Mouse (Mus musculus) inflammation-experienced regulatory T-cells, adult 6 months (primary cell): ENCODE measurements around the gene Lgals4. TPM values are rescaled to one million over a fixed set of nuclear protein-coding genes. Genes with fewer than 3 reads are reported as not detected.

Source experiments
- ATAC-seq: one replicate; pipeline ENCODE4 v1.8.0; 2017
- polyA plus RNA-seq, 3 experiments: library from polyadenylated mRNA; unstranded; fragments of 100-300 nt; shearing (Covaris generic); gene quantifications; one replicate each; pipeline ENCODE4 v1.2.1; 2017

Lgals4 gene
- polyA plus RNA-seq, 3 experiments from 2014 or later: 18.1 to 38.8 (median 20.9) TPM

DNA sequence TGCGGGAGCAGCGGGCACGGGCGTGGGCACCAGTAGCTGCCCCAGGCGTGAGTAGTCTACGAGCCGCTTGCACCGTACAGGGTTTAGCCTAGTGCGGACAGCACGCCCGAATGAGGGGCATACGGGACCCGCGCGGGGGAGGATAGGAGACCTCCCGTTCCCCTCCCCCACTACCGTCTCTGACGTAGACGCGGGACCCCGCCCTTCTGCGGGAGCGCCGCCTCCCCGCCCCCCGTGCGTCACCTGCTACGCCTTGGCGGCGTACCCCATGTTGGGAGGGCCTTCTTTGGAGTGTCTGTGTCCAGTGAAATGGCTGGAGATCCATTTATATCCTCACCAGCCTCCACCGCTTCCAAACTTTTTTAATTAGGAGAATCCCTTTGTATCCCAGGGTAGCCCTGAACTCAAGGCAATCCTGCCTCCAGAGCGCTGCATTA lies 24.7 kb upstream of the Lgals4 start:
- ATAC-seq: peak; percentile 47

DNA sequence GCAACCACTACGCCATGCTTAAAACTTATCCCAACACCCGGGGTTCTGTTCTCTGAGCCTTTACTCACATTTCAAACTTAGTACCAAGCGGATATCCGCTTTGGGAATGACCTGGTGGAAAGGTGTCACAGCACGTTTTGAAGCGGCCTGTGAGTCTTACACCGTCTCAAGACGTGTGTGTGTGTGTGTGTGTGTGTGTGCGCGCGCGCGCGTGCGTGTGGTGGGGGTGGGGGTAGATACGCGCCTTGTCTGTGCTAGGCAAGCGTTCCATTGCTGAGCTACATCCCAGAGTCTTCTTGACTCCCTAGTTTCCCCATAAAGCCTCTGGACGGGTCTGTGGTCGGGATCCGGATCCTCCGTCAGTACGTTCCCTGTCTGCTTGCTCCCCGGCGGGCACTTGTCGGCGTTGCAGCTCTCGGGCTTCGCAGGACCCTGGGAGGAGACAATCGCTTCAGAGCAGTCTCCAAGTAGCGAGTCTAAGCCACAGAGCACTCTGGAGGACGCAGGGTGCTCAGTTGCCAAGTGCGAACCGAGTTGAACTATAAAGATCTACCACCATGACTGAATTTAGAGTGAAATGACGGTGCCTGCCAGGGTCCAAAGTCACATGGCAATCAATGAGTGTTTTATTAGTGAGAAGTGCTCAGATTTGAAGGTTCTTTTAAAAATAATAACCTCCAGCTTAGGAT lies 24.1 kb upstream of the Lgals4 start:
- ATAC-seq: peak; percentile 22

DNA sequence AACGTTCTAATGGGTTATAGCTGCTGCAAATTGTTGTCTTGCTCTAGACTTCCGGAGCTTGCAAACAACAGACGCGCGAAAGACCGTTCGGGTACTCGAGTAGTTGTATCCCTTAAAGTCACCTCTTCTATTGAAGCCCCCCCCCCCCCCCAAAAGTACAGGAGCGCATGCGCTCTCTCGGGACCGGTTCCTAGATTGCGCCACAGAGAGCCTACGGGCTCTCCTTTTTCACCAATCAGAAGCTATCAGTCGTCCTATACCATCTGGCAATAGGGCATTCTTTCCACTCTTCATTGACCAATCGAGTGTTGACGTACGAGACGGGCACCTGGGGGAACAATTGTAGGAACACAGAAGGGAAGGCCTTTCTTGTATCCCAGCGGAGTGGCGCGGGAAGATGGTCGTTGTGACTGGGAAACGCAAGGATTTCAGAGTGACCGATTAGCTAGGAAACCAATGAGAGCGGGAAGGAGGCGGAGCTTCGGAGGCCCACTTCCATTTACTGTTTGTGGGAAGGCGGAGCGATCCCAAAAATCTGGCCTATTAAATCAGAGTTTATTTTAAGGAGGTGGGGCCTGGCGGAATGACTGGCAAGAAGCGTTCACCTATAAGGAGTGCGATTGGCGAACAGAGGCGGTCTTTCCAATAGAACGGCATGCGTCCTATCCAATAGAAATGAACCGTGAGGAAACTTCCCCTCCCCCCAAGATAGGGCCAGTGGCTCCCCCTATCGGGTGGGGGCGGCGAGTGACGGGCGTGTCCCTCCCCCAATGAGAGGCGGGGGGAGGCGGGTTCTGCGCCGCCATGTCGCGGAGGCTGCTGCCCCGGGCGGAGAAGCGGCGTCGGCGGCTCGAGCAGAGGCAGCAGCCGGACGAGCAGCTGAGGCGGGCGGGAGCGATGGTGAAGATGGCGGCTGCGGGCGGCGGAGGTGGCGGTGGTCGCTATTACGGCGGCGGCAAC lies 23.3 kb upstream of the Lgals4 start:
- ATAC-seq: peak; percentile 78

DNA sequence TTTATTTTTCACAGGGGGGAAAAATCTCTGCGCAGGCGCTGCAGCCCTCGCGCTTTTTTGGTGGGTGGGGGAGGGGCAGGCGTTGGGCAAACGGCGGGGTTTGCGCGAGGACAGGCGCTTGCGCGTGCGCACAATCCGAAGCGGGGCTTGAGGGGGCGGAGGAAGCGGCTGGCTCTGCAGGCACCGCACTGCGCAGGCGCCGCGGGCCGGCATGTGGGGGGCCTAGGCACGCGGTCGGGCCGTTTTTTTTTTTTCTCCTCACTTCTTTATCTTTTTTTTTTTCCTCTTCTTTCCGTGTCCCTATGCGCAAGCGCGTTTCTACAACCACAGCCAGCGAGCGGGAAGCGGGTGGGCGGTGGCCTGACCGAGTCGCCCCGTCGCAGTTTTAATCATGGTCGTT lies 22.4 kb upstream of the Lgals4 start:
- ATAC-seq: peak; percentile 2

DNA sequence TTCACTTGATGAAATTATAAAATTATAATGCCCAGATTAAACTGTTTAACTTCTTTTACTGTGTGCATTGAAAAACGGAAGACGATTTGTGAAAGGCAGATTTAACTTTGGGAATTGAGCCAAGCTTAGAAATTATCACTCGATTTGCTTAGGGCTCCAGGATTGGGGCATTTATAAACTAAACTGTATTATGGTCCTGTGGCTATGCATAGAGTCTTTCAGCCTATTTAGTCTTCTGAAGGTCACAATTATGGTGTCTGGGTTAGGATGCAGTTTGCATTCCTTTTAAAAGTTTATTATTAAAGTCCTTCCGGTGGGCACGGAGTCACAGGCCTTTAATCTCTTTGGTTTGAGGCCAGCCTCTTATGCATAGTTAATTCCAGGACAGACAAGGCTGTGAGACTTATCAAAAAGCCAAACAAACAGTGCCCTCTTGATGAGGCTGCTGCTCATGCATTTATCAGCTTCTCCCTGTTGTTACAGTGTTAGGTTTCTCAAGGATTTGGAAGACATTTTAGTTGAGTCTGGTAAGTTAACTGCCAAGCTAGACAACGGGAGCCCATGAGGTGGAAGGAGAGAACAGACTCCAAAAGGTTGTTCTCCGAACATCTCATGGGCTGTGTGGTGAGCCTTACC lies 21.9 kb upstream of the Lgals4 start:
- ATAC-seq: no peak

DNA sequence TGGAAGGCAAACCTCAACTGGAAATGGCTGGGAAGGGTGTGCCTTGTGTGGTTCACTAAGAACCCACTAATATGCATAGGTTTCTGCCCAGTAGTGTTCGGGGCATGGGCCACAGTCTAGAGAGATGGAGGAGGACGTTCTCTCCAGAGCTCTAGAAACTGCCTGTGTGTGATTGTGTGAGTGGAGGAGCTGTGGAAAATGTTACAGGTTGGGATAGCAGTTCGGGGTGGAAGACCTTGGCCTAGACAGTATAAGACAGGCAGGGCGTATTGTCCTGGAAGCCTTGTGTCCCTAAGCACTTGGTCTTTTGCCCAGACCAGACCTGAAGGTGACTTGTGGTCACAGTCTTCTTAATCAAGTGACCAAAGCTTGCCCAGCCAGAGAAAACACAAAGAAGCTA lies 21.2 kb upstream of the Lgals4 start:
- no peak for ATAC-seq

DNA sequence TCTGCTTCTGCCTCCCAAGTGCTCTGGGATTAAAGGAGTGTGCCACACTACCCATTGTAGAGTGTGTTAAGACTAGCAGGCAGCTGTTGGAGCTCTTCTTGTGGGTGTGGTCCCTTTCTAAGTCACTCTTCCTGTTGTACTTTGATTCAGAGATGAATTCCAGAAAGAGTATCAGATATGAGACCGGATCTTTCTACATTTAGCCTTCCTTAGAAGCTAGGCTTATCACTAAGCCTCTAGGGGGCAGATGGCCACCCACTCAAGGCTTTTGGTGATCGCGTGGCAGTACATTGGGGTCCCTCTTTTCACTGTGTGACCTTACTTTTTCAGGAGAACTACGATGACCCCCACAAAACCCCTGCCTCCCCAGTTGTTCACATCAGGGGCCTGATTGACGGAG lies 20.7 kb upstream of the Lgals4 start:
- no peak for ATAC-seq

DNA sequence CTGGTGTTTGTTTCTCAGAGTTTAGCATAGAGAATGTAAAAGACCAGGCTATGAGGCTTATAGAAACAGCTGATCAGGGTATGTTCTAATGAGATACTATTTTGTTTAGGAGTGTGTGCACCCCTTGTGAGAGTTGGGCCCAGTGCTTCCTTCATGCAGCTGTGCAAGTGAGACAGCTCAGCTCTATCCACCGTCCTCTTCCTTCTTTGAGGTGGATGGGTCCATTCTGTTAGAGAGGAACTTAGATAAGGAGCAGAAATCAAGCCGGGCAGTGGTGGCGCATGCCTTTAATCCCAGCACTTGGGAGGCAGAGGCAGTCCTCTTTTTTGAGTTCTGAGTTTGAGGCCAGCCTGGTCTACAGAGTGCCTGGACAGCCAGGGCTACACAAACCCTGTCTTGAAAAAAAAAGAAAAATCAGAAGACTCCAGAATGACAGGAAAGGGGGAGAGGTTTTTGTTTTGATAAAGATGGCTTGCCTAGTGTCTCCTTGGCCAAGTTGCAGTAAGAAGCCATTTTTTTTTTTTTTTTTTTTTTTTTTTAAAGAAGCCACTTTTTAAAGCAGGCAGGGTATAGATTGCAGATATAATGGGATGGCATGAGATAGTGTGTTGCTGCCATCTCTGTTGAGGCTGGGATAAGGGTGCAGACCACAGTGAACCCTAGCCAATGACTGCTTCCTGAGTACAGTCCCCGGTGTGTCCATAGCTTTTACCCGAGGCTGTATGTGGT lies 19.2 kb upstream of the Lgals4 start:
- no peak for ATAC-seq

DNA sequence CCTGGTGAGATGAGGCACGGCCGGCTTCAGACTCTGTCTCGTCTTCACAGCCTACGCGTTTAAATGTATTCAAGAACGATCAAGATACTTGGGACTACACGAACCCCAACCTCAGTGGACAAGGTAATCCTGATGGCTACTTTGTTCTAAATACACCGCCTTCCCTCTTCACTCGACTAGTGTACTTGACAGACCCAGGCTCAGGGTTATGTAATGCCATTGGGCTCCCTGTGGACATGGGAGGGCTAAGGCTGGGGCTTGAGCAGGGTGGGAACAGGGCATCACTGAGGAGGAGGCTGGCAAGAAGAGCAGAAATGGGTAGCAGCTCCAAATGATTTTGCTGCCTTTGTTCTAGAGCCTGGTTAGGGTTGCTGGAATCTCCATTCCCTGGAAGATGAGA lies 18.4 kb upstream of the Lgals4 start:
- ATAC-seq: no peak

DNA sequence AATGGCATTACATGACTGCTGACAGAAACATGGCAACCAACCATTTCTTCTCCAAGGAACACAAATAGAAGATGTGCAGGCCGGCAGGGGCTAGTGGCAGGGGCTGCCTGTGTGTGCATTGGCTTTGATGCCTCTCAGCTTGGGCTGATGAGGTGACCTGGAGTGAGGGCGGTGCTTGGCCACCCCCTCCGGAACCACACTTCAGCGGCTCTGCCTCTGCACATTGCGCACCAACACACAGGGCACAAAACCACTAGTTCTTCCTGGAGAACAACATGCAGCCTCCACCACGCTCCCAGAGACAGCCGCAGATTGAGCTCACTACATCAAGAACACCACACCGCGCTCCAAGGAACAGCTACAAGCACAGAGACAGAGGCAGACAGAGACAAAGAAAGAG lies 17.5 kb upstream of the Lgals4 start:
- ATAC-seq: no peak

DNA sequence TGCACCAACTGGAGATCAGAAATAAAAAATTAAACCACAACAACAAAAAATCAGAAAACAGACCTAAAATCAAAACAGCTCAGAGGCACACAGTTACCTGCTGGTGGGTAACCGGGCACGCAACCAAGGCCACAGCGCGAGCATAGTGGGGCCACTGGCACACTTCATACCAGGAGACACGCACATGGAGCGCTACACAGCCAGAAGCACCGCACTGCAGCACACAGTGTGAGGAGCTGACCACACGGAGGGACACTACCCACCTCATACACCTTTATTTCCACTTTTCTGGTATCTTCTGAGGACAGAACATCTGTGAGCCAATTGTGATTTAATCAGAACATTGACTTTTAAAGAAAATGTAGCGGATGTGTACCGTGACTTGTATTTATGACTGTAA lies 16.7 kb upstream of the Lgals4 start:
- no peak for ATAC-seq

DNA sequence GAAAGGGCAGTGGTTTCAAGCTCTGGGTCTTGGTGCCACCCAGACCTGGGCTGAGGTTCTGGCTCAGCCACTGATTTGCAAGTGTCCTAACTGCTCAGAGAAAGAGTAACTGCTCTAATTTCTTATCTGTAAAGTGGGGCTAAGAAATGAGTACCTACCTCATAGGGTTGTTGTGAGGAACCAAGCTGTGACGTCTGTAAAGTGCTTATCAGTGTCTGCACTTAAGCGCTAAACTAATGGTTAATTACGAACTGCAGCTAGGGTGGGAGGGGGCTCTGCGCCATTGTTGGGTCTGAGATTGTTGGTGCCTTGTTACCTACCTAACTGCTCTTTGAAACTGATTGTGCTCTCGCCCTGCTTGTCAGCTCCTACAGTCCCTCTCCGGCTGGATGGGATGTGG lies 16.1 kb upstream of the Lgals4 start:
- ATAC-seq: no peak

DNA sequence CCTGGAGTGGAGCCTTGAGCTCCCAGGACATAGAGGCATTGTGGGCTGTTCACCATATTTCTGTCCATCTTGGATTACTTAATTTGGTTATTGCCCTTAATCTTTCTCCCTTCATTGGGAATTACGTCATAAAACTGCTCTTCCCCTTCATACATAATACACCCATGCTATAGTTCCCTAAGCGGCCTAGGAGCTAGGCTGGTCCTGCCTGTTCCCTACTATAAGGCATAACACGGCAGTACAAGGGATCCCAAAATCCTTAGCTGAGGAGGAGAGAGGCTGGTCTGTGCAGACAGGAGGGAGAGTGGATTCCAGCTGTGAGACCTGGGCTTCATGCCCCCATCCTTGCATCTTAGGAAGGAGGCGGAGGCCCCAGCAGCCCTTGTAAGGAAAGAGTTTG lies 15.7 kb upstream of the Lgals4 start:
- no peak for ATAC-seq

DNA sequence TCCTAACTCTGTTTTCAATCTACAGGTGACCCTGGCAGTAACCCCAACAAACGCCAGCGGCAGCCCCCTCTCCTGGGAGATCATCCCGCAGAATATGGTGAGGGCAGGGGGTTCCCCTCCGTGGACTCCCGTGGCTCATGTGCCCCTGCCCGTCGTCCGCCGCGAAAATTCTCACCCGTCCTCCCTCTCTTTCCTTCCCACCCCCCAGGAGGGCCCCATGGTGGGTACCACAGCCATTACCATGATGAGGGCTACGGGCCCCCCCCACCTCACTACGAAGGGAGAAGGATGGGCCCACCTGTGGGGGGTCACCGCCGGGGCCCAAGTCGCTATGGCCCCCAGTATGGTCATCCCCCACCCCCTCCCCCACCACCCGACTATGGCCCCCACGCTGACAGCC lies 15.2 kb upstream of the Lgals4 start:
- no peak for ATAC-seq

DNA sequence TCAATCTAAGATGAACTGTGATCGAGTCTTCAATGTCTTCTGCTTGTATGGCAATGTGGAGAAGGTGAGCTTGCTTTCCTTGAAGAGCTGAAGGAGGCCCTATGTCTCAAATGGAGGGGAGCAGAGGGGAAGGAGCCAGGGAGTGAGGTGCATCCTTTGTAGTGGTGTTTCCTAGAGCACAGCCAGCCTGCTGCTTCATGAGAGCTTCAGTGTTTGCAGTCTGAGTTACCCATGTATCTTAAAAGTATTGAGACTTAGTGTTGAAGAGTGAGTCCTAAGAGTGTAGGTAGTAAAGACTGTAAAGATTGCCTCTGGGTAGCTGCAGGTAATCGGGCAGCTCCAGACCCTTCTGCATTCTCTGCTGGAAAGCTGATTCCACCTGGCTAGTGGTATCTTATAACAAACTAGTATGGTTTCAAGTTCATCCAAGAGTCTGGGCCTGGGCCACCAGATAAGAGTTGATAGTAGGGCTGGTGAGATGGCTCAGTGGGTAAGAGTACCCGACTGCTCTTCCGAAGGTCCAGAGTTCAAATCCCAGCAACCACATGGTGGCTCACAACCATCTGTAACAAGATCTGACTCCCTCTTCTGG lies 14.7 kb upstream of the Lgals4 start:
- no peak for ATAC-seq

DNA sequence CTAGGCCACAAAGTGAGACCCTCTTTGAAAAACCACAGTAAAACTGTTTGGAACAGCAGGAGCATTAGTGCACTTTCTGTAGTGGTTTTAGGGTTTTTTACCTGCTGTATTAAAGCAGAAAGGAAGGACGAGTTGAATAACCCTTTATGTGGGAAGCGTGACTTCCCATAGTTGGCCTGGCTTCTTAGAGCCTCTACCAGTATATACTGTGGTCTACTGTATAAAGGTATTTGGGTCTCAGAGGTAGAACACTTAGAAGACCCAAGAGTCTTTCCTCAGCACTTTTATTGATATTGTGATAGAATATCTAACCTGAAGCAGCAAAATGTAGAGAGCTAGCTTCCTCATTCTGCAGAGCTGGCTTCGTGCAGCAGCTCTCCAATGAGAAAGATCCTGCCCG lies 14.1 kb upstream of the Lgals4 start:
- no peak for ATAC-seq

DNA sequence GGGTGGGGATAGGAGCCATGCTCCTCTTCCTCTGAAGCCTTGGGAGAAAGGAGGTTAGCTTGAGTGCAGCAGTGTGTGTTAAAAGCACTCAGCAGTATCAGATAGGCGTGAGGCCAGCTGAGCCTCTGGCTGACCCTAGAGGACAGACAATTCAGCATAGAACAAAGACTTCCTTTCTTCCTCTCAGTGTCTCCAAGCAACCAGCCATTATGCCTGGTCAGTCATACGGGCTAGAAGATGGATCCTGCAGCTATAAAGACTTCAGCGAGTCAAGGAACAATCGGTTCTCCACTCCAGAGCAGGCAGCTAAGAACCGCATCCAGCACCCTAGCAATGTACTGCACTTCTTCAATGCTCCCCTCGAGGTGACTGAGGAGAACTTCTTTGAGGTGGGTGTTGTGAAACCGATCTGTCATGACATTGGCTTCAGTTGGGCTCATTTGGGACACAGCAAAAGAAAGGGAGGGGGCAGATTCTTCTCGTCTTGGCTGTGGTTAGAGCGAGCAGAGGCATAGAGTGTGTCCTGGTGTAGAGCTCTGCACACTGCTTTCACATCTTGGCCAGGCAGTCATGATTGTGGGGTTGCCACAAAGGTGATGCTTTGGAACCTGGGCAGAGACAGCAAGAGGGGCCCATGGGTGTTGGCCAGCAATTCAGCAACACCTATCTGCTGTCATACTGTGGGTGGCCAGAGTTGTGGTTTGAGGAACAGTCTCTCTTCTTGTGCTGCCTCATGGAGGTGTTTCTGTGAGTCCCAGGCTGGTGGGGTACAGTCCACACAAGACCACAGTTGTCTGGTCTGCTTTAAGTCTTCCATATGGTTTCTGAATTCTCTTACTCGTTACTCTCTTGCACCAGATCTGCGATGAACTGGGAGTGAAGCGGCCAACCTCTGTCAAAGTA lies 13.0 kb upstream of the Lgals4 start:
- peak; percentile 29 for ATAC-seq

DNA sequence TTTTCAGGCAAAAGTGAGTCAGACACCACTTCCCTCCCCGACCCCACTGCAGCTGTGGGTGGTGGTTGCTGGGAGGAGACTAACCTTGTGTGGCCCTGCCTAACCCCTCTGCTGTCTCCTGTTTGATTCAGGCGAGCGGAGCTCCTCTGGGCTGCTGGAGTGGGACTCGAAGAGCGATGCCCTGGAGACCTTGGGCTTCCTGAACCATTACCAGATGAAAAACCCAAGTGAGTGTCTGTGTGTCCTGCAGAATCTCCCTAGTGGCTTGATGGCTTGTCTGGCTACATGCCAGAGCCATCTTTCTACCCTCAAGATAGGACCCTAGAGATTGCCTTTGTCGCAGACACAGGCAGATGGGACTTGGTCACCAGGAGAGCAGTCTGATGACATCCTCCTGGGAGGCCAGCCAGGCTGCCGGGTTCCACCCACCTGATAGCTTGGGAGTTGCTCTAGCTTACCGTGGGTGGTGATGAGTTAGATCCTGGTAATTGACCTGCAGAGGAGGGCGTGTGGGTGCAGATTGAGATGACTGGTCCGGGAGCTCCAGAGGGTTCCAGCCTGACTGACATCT lies 12.3 kb upstream of the Lgals4 start:
- ATAC-seq: peak; percentile 64

DNA sequence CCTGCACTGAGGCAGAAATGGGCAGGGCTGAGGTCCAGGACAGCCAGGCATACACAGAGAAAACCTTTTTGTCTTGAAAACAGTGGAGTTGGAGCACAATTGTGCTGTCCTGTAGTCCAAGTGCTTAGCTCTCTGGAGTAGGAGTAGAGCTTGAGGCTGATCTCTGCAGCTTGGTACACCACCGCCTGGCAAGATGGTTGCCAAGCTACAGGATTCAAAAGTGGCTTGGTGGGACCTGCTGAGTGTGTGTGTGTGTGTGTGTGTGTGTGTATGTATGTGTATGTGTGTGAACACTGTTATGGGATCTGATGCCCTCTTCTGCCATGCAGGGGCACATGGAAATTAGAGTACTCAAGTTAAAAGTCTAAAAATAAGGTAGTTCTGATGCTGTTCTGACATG lies 11.1 kb upstream of the Lgals4 start:
- ATAC-seq: no peak

DNA sequence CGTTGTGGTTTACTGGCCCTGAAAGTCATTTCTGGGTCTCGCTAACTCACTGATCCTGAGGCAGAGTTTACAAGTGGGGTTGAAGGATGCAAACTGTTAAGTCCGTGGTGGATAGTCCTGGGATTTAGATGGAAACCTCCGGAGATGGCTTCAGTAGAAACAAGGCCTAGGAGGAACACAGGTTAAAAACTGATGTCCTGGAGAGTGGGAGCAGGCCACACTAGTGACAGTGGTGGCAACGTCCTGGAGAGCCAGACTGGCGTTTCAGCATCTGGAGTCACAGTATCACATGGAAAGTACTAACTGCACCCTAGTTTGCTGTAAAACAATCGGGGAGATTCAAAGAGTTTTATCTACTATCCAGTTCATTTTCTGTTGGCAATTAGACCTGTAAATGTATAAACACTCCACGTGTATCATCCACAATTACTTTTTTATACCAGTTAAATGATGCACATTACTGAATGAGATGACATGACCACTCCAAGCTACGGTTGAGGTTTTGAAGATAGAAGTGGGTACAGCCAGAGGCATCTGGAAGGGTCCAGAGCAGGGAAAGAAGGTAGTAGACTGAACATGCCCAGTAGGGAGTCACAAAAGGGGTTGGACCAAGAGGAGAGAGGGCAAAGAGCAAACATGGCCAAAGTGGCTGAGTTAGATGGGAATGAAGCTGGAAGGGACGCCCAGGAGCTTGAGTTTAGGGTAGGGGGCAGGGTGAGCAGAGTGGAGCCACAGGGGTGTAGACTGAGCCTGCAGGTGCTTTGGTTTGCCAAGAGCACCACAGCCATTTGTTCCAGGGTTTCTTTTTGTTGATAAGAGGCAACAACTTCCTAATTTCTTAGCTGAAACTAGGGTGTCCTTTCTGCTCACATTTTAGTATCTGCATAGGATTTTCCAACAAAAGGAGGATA lies 10.4 kb upstream of the Lgals4 start:
- no peak for ATAC-seq
